12 mouse cellular contexts compared by ENCODE assay signal in the genomic region with DNA sequence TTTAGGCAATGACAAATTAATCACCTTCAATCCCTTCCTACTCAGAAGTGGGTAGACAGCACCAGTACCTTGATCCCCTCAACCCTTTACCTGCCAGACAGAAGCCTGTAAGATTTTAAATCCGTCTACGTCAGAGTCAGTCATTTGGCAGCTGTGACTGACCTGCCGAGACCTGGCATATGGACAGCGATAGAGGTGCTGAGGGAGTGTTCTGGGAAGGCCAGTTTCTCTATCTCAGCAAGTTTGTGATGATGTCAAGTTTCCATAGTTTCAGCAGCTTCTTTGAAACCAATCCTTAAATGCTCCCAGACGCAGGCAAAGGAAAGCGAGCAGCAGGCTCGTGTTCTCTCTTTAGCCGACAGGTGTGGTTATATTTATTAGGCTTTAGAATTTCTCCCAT. TPM values are rescaled to one million over a fixed set of nuclear protein-coding genes. Genes with fewer than 3 reads are reported as not detected.
"Had no signal": no experiment of that assay in that cellular context is flagged by ENCODE, and none has a peak within 500 bp of the region (broad histone marks: within the 10 kb centered on the region; RNA-seq: fewer than 3 reads in every experiment).

No protein-coding gene starts in this region.

- DNase-seq: forebrain, postnatal 0 days; heart, adult 18-20 months; heart, postnatal 10 days; kidney, adult 11 months; kidney, adult 2 months; kidney, adult 9 months; kidney, postnatal 14 days; kidney, postnatal 36 days; liver; liver, embryonic 13.5 days had no signal

RNA-seq across cellular contexts. Expression of gene Myh2, which starts 31.3 kb away (rescaled TPM):
- total RNA-seq: heart, adult 18-20 months; heart, postnatal 10 days; heart, postnatal 25 days; hematopoietic stem cell, adult 5-6 weeks had no signal
